Mouse (Mus musculus) liver, adult 10 weeks (tissue): ENCODE data around the gene Sema3a. TPM values are rescaled to one million over a fixed set of nuclear protein-coding genes. Genes with fewer than 3 reads are reported as not detected.

Experiments used
- polyA plus RNA-seq: library from polyadenylated mRNA; stranded (reverse); fragments of 350-450 nt; fragmentation: Illumina TruSeq; extraction: RNeasy Lipid Tissue Mini Kit (QIAGEN cat#74804); gene quantifications from one replicate; pipeline ENCODE4 v1.2.3, GENCODE M21; 2014; ENCODE audit warnings: low read depth, low replicate concordance

Gene Sema3a
- polyA plus RNA-seq: 0.37 TPM

DNA sequence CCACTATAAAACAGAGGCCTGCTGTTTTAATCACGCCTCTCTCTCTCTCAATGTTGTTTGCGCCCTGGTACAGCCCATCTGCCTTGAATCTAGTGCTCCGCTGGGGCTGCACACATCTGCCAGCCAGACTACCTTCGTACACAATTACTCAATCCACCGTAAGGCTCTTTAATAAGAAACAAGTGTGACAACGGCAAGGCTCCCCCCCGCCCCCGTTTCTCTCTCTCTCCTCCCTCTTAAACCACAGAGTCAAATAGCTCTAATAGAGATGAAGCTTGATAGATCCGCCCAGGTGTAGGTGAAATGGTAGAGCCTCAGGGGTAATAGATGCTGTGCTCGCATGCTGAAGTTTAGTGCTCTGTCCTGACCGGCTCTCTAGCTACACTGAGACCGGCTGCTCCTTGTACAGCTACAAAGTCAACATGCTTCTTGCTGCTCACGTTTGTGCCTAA is at the start of gene Sema3a:
Gene Sema3a (plus strand): TSS at position 174 of the 452 bp plus-strand sequence.

